Mouse (Mus musculus) cerebellum, adult 11 months (tissue): ENCODE measurements around the gene Plekhh1.
A peak's percentile ranks its signal among the peaks of the same experiment; 100 is the strongest.
"Not testable (repeated sequence)": the region's sequence is repeated elsewhere in the genome, so short reads cannot be mapped to it uniquely, and the experiment has no call there.

Experiments
- DNase-seq: peaks from one replicate; pipeline ENCODE4 v3.0.0; 2022

Plekhh1 gene

DNA sequence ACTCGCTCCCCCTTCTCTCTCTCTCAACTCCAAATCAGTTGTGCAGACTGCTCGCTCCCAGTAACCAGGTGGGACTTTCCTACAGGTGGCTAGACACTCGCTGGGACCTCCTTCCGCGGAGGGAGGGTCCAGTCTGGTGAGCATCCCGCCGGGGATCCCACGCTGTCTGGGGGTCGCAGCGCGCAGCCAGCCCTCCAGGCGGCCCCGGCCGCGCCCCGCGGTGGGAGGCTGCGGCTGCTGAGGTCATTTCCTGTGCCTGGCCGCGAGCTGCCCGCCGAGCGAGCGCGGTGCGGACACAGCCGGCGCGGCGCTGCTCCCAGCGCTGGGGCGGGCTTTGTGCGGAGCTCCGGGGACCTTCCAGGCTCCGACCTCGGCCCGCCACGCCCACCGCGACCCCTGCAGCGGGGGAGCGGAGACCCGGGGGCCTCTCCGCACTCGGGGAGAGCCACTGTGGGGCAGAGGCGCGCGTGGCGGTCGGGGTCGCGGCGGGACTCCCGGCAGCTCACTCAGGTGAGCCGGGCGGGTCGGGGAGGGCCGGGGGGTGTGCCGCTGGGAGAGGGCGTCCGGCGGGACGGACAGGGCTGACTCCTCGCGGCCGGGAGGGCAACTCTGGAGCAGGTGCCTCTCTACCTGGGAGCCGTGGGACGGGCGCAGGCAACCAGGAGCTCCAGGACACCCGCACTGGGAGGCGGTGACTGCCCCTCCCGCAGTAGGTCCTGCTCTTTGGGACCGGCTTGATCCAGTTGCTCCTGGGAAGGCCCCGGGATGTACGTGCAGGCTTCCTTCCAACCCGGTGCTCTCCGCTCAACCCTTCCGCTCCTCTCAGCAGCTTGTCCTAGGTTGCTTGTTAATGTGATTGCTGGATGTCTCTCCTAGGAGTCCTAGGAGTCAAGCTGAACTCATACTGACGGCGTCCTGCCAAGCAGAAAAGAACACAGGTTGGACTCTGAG lies at the start of gene Plekhh1:
Gene Plekhh1 (plus strand): TSS at position 253 of the 951 bp plus-strand sequence.
- peak; percentile 50 for DNase-seq

DNA sequence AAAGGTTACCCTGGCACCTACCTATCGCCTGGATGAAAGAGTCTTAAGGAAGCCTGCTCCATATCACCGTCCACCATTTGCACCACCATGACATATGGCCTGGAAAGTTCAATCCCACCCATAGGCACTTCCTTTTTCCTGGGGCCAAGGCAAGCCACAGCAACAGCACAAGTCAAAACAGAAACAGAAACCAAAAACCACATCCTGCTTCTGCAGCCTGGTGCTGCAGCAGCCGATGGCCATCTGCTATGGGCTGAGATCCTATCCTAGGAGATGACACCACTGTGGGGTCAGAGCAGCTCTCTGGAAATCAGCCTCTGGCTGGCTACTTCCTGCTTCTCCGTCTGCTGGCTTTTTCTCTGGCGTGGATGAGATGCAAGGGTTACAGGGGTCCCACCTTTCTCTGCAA lies 48.3 kb upstream of the Plekhh1 start:
- DNase-seq: no peak

DNA sequence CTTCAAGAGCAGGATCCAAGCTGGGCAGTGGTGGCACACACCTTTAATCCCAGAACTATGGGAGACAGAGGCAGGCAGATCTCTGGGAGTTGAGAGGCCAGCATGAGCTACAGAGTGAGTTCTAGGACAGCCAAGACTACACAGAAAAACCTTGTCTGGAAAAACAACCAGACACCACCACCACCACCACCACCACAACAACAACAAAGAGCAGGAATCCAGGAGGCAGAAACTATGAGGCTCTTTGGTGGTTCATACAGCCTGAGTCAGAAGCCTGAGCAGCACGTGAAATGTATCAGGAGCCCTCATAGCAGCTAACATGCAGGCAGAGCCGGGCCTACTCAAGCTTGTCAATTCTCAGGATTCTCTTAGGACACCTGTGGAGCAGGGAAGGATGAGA lies 47.8 kb upstream of the Plekhh1 start:
- no peak for DNase-seq

DNA sequence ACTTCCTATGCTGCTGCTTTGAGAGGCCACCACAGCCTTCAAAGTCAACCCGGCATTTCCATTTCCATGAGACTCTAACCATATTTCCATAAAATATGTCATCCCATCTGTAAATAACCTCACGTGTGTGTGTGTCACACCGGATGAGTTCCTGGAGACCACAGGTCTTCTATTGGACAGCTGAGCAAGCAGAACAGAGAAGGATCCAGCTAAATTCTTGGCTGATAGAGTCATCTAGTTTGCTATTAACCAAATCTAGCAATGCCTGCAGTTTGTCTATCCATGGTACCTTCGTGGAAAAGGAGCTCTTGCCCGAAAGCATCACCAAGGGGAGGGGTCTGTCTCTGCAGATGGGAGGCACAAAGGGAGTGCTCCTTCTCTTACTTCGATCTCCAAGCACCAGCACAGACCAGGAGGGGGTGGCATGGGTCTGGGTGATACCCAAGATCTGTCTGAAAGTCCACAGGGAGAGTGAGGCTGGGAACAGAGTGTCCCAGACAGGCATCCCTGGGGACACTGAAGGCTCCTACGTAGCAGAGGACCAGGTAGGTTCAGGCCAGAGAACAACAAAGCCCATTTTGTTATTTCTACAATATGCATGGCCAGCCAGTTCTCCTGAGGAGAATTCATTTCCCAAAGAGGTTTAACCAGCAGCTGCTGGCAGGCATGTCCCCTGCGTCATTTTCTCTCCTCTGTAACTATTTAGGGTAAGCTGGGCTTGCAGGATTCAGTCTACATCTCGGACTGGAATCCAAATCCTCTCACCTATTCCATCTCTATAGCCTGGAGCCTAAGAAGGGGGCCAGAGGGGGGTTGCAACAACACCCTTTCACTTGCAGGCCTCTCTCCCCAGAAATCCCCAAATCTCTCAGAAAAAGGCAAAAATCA lies 46.8 kb upstream of the Plekhh1 start:
- no peak for DNase-seq

DNA sequence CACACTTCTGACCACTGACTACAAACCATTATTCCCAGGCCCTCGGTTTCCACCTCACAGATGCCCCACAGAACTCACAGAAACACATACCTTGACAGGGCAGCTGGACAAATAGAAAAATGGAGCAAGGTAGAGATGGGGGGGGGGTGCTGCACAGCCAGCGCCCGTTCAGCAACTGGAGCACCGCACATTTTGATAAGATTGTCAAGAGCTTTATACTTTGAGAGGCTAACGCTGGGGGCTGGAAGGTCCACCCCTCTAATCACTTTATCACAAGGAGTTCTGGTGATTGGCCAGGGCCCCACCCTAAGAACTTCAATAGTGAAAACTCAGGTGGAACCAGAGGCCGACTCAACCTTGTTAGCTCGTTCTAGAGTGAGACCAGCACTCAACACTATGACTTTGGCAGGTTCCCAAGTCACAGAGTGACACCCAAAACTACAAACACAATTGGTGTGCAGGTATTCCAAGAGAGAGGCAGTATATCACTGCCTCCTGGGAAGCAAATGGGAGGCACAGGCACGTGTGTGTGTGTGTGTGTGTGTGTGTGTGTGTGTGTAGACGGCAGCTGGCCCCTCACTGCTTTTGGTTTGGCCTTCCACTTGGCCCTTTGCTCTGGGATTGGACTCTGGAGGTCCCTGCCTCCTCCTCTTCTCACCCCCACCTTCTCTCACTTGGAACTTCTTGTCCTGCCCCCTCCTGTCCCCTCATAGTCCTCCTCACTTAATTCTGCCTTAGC lies 45.5 kb upstream of the Plekhh1 start:
- no peak for DNase-seq

DNA sequence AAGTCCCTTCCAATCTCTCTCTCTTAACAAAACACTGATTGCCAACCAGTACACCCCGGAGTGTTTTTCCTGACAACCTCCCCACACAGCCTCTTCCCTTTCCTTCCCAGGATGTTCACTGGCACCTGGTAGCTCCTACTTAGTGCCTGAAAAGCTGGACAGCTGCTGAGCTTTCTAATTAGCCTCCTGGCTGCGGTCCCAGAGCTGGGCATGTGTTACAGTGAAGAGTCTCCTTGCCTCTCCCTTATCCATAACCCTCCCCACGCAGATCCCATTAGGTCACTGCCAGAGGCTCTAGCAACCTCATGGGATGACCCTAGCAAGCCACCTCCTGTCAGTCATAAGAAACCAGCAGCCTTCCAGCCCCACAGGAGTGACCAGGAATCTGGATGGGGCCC lies 44.9 kb upstream of the Plekhh1 start:
- DNase-seq: peak; percentile 58

DNA sequence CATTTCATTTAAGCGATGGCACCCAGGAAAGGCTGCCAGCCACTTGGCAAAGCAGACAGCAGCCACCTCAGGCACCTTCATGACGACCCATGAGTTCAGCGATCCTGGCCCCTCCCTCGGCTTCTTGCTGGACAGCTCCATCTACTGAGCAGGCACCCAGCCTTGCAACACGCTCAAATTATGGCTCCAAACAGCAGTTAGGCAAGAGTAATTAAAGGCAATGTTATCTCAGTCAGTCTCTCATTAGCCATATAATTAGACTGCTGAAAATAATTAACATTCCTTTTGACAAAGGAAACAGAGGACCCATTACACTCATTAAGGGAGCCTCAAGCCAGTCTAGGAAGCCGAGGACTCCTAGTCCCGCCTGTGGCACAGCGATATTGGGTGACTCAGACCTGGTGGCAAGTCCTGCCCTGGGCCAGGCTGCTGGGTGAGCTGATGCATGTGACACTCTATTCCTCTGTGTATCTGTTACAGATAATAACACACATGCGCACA lies 41.3 kb upstream of the Plekhh1 start:
- DNase-seq: peak; percentile 47

DNA sequence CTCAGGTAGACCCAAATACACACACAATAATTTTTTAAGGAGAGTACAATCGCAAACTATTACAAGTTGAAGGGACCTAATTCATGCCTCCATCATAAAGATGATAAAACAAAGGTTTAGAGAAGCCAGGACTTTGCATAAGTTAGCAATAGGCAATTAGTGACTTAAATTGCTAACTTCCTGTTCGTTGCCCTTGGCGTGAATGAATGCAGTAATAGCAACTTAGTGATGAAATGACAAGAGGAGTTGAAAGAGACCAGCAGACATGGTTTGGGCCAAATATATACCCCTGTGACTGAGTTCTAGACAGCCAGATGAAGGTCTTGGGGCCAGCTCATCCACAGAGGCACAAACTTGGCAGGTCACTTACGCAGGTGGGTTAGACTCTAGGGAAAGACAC lies 32.7 kb upstream of the Plekhh1 start:
- DNase-seq: no peak

DNA sequence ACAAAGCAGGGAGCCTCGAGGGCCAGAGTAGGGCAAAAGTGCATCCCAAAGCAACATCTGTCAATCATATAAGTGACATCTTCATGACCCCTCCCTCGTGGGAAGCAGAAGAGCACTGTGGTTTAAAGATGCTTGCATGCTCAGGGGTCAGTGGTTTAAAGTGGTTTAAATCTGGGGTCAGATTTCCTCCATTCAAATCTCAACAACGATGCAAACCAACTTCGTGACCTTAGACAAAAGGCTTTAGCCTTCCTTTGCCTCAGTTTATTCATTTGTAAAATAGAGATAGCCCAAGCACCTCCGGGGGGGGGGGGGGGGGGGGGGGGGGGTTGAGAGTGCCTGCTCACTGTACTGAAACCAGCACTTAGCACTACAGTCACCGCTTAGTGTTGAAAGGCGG lies 32.3 kb upstream of the Plekhh1 start:
- no peak for DNase-seq

DNA sequence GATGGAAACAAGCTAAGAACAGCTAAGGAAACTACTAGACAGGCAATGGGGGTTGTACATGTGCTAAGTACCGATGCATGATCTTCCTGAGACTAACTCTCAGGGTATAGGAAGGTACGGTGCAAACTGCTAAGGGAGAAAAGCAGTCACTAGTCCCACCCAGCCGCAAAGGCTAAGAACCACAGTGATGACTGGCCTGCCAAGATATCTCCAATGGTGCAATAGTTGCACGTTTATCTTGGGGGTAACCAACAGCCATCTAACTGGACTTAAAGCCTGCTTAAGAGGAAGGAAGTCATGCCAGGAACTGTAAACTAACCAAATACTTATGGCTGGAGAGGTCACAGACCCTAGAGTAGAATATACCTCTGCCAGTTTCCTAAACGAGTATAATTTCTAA lies 26.6 kb upstream of the Plekhh1 start:
- no peak for DNase-seq

DNA sequence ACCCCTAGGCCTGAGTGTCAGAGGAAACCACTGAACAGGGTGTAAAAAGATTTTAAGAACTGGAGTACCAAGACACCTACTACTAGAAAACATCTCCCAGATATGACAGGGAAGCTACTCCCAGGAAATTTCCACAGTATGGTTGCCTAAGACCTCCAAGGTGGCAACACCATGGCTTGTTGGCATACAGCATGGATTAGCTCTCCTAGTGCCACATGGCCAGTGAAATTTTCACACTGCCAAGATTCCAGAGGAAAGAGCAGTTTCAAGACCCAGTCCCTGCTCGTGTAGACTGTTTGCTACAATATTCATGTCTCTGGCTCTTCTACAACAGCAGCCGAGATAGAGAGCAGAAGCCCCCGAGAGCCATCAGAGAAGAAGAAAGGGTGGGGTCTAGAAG lies 26.0 kb upstream of the Plekhh1 start:
- DNase-seq: no peak

DNA sequence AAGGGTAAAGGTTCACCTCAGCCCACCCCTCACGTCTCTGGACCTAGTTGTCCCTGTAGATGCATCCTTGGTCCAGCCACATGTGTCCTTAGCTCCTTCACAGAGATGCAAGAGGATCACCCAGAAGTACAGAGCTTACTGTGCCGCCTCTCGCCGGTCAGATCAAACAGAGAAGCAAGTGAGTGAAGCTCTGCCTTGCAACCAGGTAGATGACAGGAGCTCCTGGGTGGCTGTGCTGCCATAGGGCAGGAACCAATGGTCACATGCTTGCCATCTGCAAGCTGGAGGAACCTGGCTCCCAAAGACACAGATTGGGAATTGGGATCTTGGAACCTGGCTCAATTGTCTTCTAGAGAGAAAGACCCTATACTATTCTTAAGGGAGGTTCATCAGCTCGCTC lies 23.5 kb upstream of the Plekhh1 start:
- DNase-seq: peak; percentile 75

DNA sequence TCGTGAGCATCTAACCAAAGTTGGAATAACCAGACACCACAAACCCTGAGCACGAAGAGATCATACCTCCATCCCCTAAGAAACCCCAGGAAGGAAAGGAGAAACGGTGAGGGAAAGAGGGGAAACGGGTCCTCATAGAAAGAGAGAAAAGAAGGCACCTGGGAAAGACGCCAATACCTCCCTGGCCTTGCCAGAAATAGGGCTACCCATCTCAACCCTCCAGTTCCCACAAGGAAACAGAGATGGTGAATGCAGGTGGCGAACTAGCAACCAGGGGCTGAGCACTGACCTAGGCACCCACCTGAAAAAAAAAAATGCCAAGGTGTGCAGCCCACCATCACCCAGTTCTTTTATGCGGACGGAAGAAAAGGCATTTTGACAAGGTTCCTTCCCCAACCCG lies 22.9 kb upstream of the Plekhh1 start:
- DNase-seq: no peak

DNA sequence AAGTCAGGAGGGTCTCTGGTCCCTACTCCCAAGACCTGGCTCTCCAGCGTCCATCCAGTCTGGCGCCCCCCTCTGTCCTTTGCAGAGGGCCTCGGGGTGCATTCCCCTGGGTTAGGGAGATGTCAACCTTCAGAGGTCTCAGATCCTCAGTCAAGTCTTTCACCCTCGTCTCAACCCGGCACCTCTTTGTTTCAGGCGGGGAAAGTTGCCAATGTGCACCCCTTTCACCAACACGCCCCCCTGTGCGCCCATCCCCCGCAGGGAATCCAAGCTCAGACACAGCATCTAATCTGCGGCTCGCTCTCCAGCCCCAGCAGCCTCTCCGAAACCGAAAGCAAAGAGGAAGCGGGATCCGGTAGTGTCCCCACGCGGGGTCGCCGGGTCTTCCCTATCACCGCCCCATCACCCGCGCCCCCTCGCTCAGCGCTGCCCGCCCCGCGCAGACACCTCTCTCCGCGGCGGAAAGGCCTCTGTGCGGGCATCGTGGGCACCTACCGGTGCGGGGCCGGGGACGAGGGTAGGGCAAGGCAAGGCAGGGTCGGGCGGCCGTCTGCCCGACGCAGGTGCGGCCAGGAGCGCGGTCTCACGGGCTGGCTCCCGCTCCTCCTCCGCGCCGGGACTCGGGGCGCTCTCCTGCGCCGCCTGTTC lies 22.4 kb upstream of the Plekhh1 start:
- peak; percentile 74 for DNase-seq

DNA sequence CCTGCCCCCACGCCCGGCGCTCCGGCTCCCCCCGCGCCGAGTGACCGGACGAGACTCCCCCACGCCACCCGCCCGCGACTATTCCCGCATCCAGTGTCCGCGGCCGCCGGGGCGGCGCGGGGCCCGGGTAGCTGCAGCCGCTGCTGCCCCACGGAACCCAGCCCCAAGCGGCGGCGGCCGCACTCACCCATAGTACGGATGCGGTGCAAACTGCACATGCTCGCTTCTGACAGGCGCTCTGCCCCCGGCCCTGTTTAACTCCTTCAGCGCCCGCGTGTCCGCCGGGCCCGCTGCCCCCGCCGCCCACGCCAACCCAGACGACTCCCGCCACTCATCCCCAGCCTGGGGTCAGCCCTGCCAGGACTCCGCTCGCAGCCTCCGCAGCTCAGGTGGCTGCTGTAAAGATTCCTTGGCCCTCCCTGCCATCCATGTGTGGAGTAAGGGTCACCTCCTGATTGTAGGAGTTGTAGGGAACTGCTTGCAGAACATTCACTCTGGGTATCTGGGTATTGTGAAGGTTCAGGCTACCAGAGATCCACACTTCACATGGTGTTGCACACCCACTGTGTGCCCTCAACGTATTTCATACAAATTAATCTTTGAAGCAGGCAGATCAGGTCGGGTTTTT lies 21.7 kb upstream of the Plekhh1 start, which contains the start of gene Tmem229b:
Gene Tmem229b (minus strand): TSS at position 502 of the 628 bp plus-strand sequence.
- DNase-seq: peak; percentile 72

DNA sequence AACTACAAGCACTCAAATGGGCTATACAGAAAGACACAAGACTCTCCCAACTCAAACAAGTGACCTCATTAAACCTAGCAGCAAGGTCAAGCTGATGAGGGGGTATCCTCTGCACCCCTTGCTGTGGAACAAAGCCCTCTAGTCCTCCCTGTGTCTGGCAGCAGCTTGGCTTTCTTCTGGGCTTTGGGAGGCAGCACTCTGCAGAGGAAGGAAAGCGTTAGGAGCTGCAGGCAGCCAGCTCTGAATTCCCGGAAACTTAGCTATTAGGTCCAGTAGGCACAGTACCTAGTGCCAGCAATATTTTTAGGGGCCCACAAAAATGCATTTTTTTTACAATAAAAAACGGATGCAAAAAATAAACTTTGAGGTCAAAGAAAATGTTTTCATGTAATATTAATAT lies 18.4 kb upstream of the Plekhh1 start:
- no peak for DNase-seq

DNA sequence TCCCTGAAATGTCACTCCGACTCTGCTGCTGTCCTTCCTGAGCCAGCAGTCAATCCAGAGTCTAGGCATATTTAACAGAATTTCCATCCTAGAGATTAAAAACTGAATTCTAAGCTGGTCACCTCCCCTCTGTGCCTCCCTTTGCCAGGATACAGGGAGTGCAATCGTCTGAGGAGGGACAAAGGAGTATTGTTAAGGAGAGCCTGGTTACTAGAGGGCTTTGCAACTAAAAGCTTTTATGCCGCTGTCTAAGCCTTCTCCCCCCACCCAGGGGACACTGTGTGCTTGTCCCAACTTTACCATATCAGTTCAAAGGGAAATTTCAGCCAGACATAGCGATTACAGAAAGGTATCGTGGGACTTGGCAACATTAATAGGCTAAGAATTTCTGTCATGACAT lies 12.9 kb upstream of the Plekhh1 start:
- no peak for DNase-seq

DNA sequence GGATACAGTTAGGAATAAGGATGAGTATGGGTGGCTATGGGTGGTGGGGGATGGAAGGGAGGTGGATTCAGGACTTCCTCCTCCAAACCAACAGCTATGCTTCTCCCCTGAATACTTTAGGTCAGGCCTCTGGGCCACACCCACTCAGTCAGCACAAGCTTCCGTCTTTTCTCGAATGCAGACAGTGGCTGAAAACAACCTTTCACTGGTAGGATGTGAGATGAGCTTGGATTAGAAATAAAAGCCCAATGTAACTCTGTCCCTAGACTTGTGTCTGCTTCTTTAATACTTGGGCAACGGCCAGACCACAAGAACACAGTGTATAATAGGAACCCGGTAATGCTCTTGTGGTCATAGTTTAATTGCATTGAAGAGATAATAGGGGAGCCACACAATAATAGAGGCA lies 11.0 kb upstream of the Plekhh1 start:
- DNase-seq: no peak

DNA sequence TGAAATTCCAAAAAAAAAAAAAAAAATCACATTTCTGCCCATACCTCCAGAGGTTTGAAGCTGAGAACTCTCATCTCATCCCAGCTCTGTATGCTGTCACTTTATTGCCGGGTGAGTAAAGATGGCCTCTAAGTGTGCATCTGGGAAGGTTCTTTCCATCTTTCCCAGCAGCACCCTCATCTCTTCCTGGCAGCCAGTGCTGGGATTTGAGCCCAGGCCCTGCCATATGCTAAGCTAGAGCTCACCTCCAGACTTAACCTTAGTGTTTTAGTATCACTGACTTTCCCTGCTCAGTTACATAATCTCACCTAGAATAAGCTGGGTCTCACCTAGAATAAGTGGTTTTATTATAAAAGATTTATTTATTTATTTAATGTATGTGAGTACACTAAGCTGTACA lies 7.1 kb upstream of the Plekhh1 start:
- DNase-seq: peak; percentile 26

DNA sequence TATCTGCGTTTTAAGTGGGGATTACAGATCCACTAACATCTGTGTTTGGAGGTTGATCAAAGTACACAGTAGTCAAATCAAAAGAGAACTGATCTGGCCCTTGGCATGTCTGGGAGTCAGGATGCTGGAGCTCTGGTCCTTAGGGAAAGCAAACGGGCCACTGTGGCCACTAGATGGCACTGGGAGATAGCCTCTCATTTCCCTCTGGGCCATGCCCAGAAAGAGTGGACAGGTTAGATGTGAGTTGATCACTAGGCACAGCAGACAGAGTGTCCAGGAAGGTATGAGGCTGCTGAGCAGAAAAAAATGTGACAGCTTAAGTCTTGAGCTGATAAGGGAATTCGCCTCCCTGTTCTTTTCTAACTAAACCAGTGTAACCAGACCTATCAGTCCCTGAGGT lies 6.1 kb upstream of the Plekhh1 start:
- DNase-seq: peak; percentile 72

DNA sequence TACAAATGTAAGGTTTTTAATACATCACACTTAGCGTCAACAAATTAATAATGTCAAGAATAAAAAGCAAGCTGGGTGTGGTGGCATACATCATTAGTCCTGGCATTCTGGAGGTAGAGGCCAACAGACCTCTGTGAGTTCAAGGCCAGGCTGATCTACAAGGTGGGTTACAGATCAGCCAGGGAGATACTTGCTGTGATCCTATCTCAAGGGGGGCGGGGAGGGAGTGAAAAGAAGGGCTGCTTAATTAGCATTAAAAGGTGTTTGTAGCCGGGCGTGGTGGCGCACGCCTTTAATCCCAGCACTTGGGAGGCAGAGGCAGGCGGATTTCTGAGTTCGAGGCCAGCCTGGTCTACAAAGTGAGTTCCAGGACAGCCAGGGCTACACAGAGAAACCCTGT lies 1.4 kb upstream of the Plekhh1 start:
- DNase-seq: not testable (repeated sequence)

DNA sequence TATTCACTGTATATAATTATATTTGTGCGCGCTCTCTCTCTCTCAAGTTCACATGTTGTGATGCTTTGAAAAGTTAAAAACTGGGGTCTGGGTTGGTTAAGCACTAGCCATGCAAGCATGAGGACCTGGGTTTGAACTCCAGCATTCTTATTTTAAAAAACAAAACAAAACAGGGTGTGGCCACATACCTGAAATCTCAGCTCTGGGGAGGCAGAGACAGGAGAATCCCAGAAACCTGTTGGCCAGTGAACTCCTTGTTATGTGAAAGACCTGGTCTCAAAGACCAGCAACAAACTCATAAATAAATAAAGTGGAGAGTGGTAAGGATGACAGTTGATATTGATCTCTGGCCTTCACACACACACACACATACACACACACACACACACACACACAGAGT lies 5.4 kb downstream of the Plekhh1 start:
- no peak for DNase-seq
